Mouse (Mus musculus) kidney, adult 11 months (tissue): ENCODE results near the gene Rac3.
"Not testable (repeated sequence)": the region's sequence is repeated elsewhere in the genome, so short reads cannot be mapped to it uniquely, and the experiment has no call there.

Experiments used
- DNase-seq: peaks from one replicate; pipeline ENCODE4 v3.0.0; 2022

Rac3 gene

DNA sequence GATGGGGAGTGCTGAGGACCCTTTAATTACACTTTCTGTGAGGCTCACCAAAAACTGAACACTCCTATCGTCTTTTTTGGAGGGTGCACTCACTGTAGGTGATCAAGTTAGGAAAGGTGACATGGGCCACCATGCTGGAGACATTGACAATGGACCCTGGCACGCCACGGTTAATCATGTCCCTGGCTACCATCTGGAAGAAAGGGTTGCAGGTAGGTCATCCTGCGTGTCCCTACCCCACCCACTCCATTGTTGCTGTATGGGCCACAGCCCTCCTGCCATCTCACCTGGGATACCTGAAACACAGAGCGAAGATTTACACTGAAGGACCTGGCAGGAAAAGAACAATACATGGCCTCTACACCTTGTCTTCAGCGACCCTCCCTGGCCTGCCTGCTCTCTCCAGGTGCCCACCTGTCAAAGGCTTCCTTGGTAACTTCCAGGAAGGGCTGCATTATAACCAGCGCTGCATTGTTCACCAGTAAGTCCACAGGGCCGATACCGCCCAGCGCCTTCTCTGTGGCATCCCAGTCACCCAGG lies 9.1 kb downstream of the Rac3 start:
- DNase-seq = no peak

DNA sequence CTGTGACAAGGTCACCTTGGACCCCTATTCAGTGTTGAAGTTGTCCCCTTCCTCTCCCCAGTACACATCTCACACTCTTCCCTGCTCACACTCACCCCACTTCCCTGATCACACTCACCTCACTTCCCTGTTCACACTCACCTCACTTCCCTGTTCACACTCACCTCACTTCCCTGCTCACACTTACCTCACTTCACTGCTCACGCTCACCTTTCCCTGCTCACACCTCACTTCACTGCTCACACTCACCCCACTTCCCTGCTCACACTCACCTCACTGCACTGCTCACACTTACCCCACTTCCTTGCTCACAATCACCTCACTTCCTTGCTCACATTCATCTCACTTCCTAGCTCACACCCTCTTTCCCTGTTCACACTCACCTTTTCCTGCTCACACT lies 10.1 kb downstream of the Rac3 start:
- DNase-seq = no peak

DNA sequence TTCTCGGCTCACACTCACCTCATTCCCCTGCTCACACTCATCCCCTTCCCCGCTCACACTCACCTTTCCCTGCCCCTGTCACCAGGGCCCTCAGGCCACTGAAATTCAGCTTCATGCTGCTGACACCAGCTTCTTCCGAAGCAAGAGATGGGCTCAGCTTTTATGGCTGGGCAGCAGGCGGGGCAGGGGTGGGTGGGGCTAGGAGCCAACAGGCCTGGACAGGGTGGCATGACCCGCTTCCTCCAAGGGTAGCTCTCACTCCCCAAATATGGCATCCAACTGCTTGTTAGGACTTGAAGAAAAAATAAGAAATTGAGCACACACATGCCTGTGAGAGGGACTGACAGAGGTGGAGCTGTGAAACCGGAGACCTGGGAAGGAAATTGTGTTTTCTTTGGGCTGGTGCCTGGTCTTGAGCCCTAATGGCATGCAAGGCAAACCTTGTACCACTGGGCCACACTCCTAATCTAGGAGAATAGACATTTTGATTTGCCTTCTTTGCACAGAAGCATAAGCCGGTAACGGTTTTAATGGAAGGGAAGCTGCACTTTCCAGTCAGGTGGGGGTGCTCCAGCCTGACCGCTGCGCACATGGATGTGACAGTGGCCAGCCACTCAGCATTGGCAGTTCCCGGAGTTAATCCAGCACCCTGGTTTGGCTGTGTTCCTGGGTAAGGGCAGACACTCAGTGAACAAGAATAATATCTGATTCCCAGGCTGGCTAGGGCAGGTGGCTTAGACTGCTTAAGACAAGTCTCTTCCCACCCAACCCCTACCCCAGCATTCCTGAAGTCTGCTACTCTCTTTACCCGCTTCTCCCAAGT lies 10.8 kb downstream of the Rac3 start, which contains the start of gene Cbr2:
Cbr2 (minus strand) TSS at position 257 of the 823 bp plus-strand sequence.
- DNase-seq = peak; percentile 54

DNA sequence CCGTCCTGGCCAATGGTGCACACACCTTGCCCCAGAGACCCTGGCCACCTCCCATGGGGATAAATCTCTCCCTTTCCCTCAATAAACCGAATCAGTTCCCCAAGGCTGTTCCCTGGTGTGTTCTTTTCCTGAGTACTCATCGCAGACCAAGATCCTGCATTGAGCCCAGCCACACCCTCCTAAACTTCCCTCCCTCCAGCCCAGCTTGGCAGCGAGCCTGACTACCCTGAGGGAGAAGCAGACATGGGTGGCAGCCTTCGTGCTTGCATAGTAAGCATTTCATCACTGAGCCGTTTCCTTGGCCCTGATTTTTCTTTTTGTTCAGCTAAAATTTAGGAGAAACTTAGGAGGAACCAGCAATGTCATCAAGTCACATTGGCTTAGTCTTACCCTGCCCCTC lies 12.3 kb downstream of the Rac3 start:
- DNase-seq = peak; percentile 61

DNA sequence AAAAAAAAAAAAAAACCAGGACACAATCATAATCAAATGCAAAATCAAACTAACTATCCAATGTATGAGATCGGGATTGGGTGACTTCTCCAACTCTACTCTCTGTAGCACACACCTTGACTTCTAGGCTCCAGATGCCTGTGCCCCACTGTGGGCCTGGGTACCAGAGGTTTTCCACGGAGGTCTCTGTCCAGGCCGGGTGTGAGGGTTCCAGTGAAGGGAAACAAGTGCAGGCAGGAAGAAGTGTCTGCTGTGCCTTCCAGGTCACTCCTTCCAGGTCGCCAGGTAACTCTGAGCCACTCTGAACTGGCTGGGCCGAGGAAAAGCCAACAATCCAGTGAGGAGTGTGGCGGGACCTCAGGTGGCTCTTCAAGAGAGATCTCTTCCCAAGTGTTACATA lies 15.2 kb downstream of the Rac3 start:
- no peak for DNase-seq

DNA sequence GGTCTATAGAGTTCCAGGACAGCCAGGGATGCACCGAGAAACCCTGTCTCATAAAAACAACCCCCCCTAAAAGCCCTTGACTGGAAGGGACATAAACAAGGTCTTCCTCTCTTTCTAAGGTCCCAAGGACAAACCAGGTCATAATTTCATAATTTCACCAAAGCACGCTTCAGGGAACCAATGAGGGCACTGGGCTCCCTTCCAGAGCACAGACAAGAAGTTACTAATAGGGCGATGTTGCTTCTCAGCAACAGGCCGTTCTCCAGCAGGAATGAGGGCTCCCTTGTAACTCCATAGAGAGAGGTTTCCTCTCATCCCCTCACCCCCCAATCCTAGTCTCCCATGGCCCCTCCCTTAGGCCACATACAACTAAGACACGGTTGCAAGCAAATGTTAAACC lies 19.7 kb downstream of the Rac3 start:
- DNase-seq = no peak

DNA sequence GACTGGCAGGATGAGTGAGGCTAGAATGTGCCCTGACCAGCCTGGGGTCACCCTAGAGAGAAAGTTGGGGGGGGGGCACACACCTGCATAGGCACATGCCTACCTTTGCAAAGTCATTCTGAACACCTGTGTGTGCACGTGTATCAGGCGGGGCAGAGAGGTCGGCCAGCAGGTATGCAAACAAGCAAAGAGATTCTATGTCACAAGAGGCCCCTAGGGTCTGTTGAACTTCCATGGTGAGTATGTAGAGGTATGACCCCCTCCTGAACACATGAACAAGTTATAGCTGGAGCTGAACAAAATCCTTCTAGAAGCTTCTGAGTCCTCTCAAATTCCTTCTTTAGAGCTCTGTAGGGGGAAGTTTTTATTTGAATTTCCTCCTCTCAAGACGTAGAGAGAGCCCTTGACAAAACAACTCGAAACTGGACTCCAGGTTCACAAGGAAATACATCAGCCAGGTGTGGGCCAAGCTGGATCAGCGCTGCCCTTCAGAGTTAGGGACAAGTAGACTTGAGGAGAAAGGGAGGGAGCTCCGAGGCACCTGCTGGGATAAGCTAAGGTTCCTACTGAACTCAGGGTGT lies 22.9 kb downstream of the Rac3 start:
- DNase-seq = no peak

DNA sequence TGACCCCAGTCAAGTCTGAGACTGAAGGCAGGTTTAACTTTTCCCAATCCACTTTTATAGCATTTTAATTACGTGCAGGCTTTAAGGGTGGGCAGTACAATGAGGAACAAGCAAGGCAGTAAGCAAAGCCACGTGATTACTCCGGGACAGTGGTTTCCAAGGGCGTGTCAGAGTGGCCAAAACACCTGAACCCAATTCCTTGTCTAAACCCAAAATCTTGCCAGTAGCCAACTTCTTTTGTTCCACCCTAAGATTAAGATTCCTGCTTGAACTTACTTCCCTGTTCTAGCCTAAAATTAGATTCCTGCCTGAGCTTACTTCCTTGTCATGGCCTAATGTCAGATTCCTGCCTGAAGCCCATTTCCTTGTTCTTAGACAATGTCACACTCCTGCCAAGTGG lies 26.7 kb downstream of the Rac3 start:
- no peak for DNase-seq

DNA sequence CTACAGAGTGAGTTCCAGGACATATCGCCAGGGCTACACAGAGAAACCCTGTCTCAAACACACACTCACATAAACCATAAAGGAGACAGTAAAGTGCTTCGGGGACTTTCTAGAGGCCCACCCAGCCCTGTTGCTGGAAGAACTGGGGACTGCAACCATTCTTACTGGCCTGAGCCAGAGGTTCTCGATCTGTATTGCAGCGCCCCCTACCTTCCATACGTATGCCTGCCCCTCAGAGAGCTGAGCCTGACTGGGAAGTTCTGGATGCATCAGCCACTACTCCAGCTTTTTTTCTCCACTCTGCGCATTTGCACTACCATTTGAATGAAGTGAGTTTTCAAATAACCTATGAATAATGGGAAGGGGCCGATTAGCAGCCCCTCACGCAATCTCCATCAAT lies 28.2 kb downstream of the Rac3 start:
- DNase-seq = no peak

DNA sequence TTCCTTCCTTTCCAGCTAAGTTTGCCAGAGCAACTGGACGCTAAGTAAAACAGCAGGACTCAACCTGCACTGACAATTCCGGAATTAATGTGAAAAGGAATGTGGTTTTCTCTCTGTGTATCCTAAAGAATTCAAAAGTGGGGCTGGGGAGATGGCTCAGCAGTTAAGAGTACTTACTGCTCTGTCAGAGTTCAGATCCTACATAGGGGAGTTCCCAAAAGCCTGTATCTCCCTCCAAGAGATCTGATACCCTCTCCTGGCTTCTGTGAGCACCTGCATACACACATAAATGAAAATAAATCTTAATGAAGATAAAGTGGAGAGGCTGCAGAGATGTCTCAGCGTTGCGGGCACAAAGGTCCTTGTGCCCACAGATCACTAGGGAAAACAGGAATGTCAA lies 30.3 kb downstream of the Rac3 start:
- no peak for DNase-seq

DNA sequence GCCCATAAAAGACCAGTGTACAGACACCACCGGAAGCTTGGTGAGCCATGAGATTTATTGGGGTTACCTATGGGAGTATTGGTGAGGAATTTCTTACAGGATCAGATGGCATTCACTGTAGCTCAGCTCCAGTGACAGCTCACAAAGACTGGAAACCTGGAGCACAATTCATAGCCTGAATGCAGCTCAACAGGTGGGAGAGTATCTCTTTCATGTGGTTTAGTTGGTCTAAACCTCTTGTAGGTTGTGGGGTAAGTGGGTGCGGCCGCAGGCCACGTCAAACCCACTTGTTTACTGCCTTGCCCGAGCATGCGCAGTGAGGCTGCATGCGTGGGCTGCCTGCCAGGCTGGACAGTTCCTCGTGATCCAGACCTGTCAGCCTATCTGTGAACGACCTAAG lies 39.0 kb downstream of the Rac3 start:
- DNase-seq = peak; percentile 46

DNA sequence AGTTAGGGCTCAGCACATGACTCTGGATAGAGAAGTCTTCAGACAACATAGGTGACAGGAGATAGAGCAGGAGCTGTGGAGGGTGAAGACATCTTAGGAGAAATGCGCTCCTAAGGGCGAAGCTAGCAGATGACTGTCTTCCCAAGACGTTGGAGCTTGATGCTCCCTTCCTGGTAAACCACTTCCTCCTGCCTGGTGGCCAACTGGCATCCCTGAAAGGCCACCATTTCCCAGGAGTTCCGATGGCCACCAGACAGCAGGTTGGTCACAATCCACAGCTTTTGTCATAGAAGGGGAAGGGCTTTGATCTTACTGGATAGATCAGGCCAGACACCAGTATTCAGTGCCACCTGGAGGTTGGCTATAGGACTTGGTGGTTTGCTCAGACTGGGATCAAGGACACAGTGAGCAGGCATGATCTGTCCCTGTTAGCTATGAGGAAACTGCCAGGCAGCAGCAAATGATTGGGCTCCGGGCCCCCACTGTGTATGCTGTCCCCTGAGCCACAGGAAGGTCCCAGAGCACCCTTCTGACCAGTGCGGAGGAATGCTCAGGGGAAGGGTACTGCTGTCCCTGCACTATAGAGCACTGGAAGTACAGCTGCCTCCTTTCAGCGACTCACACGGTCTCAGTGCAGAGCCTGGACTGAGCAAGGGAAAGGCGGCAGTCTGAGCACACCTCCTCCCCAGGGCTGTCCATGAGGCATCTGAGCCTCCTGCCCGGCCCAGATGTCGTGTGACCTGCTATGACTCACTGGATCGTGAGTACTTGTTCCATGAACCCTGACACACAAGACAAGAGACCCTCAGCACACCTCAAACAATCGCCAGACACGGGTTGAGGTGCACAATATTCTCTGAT lies 40.8 kb downstream of the Rac3 start:
- DNase-seq = no peak

DNA sequence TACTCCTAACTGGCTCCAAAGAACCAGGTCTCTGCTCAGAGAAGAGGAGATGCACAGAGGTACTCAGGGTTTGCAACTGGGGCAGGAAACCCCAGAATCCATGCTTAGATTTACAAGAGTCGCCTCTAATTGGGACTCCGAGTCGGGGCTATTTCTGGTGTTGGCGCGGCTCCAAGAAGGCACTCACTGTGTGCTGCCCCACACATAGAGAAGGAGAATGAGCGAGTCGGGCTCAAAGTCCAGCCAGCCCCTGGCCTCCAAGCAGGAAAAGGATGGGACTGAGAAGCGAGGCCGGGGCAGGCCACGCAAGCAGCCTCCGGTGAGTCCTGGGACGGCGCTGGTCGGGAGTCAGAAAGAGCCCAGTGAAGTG lies 41.4 kb downstream of the Rac3 start, which contains the start of gene Hmga1b:
Hmga1b (plus strand) TSS at position 123 of the 370 bp plus-strand sequence.
- DNase-seq = not testable (repeated sequence)

DNA sequence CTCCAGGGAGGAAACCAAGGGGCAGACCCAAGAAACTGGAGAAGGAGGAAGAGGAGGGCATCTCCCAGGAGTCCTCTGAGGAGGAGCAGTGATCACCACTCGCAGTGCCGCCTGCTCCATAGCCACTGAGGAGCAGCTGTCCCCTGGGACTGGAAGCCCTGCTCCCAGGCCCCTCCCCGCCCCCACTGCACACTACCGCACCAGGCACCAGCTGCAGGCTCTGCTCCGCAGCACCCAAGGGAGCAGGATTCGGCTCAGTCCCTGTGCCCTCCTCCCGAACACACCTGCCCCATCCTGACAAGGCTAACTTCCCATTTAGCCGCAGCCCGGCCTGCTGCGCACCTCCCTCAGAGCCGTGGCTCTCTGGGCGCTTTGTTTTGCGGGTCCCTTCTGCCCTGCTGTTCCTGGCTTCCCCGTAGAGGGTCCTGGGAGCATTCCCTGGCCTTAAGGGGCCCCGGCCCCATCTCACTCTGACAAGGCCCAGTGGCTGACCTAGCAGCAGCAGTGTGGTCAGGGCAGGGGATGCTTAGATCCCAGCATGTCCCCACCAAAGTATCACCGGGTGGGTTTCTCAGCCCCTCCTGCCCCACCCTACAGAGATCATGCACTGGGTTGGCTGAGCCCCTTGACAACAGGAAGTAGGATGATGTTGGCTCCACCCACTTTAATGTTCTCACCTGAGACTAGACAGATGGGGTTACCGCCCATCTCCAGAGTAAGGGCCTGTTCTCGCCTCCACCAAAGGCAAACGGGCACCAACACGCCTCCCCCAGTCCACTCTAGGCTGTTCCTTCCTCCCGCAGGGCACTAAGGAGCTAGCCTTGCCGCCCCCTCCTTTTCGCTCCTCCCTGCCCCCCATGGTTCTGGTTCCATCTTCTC lies 42.1 kb downstream of the Rac3 start:
- not testable (repeated sequence) for DNase-seq

DNA sequence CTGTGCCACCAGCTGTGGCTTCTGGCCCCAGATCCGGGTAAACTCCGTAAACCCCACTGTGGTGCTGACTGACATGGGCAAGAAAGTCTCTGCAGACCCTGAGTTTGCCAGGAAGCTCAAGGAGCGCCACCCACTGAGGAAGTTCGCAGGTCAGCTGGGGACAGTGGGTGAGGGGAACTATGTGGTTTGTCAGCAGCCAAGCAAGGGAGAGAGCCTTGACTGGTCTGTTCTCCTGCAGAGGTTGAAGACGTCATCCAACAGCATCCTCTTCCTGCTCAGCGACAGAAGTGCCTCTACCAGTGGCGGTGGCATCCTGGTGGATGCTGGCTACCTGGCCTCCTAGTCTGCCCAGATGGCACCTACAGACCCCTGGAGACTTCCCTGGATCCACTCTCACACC lies 45.8 kb downstream of the Rac3 start:
- DNase-seq = not testable (repeated sequence)

DNA sequence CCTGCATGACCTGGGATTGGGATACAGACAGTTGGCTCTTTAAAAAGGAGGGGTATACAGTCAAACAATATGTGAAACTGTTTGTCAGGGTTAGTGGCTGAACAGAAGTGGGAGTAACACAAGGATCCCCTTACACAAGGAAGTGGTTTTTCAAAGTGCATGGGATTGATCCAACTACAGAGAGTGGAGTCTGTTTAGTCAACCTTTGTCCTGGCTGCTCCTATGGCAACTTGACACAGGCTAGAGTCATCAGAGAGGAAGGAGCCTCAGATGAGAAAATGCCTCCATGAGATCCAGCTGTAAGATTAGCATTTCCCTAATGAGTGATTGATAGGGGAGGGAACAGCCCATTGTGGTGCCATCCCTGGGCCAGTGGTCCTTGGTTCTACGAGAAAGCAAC lies 46.9 kb downstream of the Rac3 start:
- no peak for DNase-seq

DNA sequence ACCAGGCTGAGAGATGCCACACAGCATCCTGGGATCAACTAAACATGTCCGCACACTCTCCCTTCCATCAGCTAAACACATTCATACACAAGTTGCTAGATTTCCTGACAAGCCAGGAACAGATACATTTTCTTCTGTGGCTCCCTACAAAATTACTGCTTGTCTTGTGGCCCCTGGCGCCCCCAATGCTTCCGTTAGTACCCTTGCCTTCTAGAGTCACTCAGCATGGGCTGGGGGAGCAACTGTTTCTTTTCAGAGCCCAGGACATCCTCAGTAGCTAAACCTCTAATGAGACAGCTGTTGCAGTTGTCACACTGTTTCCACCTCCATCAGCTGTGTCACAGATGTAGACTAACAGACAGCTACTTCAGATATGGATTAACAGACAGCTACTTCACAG lies 51.5 kb downstream of the Rac3 start:
- no peak for DNase-seq
